Mouse (Mus musculus) effector memory CD4-positive, alpha-beta T cell, adult 5 months (primary cell): ENCODE measurements around the gene Ptms. TPM values are rescaled to one million over a fixed set of nuclear protein-coding genes. Genes with fewer than 3 reads are reported as not detected.

ENCODE experiments used
- polyA plus RNA-seq: library from polyadenylated mRNA; unstranded; fragments of 100-300 nt; shearing (Covaris generic); gene quantifications from one replicate; pipeline ENCODE4 v1.2.1, GENCODE M21; 2017

The Ptms gene
- 4.7 TPM for polyA plus RNA-seq

GRCm38 (mm10) chr6:124919695-124920317 is at the start of gene Ptms:
Ptms (minus strand) TSS chr6:124920103.

DNA sequence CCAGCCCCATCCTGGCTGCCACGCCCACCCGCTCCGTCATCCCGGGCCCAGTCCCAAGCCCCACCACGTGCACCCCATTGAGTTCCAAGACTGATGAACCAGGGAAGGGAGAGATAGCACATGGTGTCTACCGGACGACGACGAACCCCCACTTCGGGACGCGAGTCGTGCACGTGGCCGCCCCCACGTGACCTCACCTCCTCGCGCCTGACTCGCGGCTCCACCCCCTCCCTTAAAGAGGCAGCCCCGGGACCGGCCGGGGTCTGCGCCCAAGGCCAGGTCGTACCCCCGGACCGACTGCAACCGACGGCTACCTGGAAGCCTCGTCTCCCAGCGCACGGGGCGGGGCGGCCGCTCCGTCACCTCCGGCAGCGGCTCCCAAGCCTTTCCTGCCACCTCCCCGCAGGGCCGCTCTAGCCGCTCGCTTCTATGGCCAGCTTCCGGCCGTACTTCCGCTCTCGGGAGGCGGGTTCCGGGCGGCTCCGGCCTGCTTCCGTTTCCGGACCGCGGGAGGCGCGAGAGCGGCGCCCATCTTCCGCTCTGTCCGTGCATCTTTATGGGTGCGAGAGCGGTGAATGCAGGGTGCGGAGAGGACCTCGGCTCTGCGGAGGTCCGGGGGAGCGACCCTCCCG is 45.3 kb upstream of the Ptms start, which contains the start of gene Cops7a:
Gene Cops7a, minus strand, starts transcription at position 451 of the 632 bp plus-strand sequence.

GRCm38 (mm10) chr6:124930754-124931524 is 11.0 kb upstream of the Ptms start, which contains the start of gene Mlf2:
Mlf2 (plus strand) TSS chr6:124931386.

GRCm38 (mm10) chr6:124911533-124912218 is 8.2 kb downstream of the Ptms start, which contains the start of gene Lag3:
Lag3 (minus strand) TSS chr6:124911705.

GRCm38 (mm10) chr6:124887986-124888385 is 31.9 kb downstream of the Ptms start, which contains the start of gene Cd4:
Cd4 (minus strand) TSS chr6:124888221.

Other genes with a start within 250 kb of the Ptms start
- gene Emg1, start 207.9 kb downstream of the Ptms start, polyA plus RNA-seq: 299 TPM
- 137 TPM for gene Phb2, start 207.8 kb downstream of the Ptms start, polyA plus RNA-seq
- gene Ptpn6, start 181.4 kb downstream of the Ptms start, polyA plus RNA-seq: 230 TPM
- gene Grcc10, start 178.7 kb downstream of the Ptms start, polyA plus RNA-seq: 313 TPM
- gene Gm45234, start 164.1 kb downstream of the Ptms start, polyA plus RNA-seq: 0.44 TPM
- 21.5 TPM for gene Atn1, start 163.6 kb downstream of the Ptms start, polyA plus RNA-seq
- gene Eno2, start 150.4 kb downstream of the Ptms start, polyA plus RNA-seq: 4.5 TPM
- gene Lrrc23, start 140.4 kb downstream of the Ptms start, polyA plus RNA-seq: 3.9 TPM
- gene Spsb2, start 111.4 kb downstream of the Ptms start, polyA plus RNA-seq: 3.3 TPM
- 109 TPM for gene Tpi1, start 105.8 kb downstream of the Ptms start, polyA plus RNA-seq
- gene Usp5, start 90.6 kb downstream of the Ptms start, polyA plus RNA-seq: 69.3 TPM
- gene Cdca3, start 90.6 kb downstream of the Ptms start, polyA plus RNA-seq: 2.5 TPM
- gene Gnb3, start 79.8 kb downstream of the Ptms start, polyA plus RNA-seq: not detected
- not detected for gene P3h3, start 62.4 kb downstream of the Ptms start, polyA plus RNA-seq
- not detected for gene Gpr162, start 56.1 kb downstream of the Ptms start, polyA plus RNA-seq
- 653 TPM for gene Cd4, start 31.9 kb downstream of the Ptms start, polyA plus RNA-seq
- gene Lag3, start 8.4 kb downstream of the Ptms start, polyA plus RNA-seq: 0.87 TPM
- gene Mlf2, start 11.3 kb upstream of the Ptms start, polyA plus RNA-seq: 116 TPM
- 39.3 TPM for gene Cops7a, start 45.4 kb upstream of the Ptms start, polyA plus RNA-seq
- gene Pianp, start 76.6 kb upstream of the Ptms start, polyA plus RNA-seq: 0.96 TPM
- gene Zfp384, start 89.0 kb upstream of the Ptms start, polyA plus RNA-seq: 60.2 TPM
- 54.7 TPM for gene Ing4, start 119.7 kb upstream of the Ptms start, polyA plus RNA-seq
- 6.5 TPM for gene Acrbp, start 129.6 kb upstream of the Ptms start, polyA plus RNA-seq
- gene Lpar5, start 147.8 kb upstream of the Ptms start, polyA plus RNA-seq: 10.5 TPM
- gene Chd4, start 175.9 kb upstream of the Ptms start, polyA plus RNA-seq: 52.2 TPM
- 26.2 TPM for gene Nop2, start 211.8 kb upstream of the Ptms start, polyA plus RNA-seq
- 17.8 TPM for gene Iffo1, start 225.1 kb upstream of the Ptms start, polyA plus RNA-seq
- gene Gapdh, start 246.4 kb upstream of the Ptms start, polyA plus RNA-seq: 398 TPM